ENCODE assay signal across 9 mouse cellular contexts in the genomic region with DNA sequence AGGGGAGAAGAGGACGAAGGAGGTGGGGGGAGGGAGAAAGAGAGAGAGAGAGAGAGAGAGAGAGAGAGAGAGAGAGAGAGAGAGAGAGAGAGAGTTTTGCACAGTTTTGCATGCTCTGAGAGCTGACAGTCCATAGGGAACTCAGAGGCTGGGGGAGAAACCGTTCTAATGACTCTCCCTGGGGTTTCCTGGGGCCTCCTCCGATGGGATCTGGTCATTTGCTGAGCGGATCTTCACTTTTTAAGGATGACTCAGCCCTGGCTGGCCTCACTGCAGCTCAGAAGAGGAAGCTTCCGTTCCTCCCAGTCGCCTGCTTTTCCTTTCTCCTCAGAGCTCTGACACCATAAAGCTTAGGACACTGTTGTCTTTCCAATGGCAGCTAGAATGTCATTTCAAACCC.
A peak's percentile ranks its signal among the peaks of the same experiment; 100 is the strongest.
DNase-seq lines count a peak whose midpoint lies in the region; ATAC-seq and TF ChIP-seq lines count a peak whose summit lies in the region.
"Had no signal": no experiment of that assay in that cellular context is flagged by ENCODE, and none has a peak within 500 bp of the region (broad histone marks: within the 10 kb centered on the region; RNA-seq: fewer than 3 reads in every experiment).

No protein-coding gene starts in this region.

- TF ChIP-seq EP300 in heart, adult 2 months (IDR thresholded peaks at IDR 0.05; ENCODE audit: insufficient read depth, low read depth, low read length), result no peak

- H3K36me3 ChIP-seq in kidney, embryonic 15.5 days, result no peaks in the 10 kb centered on the region
- no peaks in the 10 kb centered on the region for H3K36me3 ChIP-seq in kidney, embryonic 14.5 days (ENCODE audit: control insufficient read depth, insufficient read depth, low read length)
- H3K36me3 ChIP-seq in heart, adult 2 months (ENCODE audit: control insufficient read depth, insufficient read depth, low read length), result peaks cover 5% of the 10 kb centered on the region; the same call in 1 of the 2 replicates
- no peaks in the 10 kb centered on the region for H3K36me3 ChIP-seq in liver, embryonic 15.5 days (replicated peaks)
- no peaks in the 10 kb centered on the region for H3K36me3 ChIP-seq in forebrain, embryonic 11.5 days (ENCODE audit: control insufficient read depth, insufficient read depth, low read length)
- H3K36me3 ChIP-seq: limb, embryonic 15.5 days had no signal

- 12% methylated on average over 5 of the region's 6 CpGs for WGBS in kidney, embryonic 15.5 days
- WGBS in kidney, embryonic 14.5 days, result 11% methylated on average over 6 of the region's 6 CpGs
- 25% methylated on average over 6 of the region's 6 CpGs for WGBS in heart, adult 2 months
- 3% methylated on average over 6 of the region's 6 CpGs for WGBS in liver, embryonic 15.5 days (ENCODE audit: insufficient replicate concordance)
- WGBS in forebrain, embryonic 11.5 days, result 4% methylated on average over 6 of the region's 6 CpGs

- TF ChIP-seq POLR2A in heart, adult 2 months (IDR thresholded peaks at IDR 0.05; ENCODE audit: insufficient read depth, low read depth, low read length), result no peak

- no peaks in the 10 kb centered on the region for H3K9me3 ChIP-seq in kidney, embryonic 15.5 days (replicated peaks)
- no peaks in the 10 kb centered on the region for H3K9me3 ChIP-seq in kidney, embryonic 14.5 days (ENCODE audit: control insufficient read depth, low read length)
- H3K9me3 ChIP-seq in liver, embryonic 15.5 days (replicated peaks), result no peaks in the 10 kb centered on the region
- no peaks in the 10 kb centered on the region for H3K9me3 ChIP-seq in forebrain, embryonic 11.5 days (ENCODE audit: control insufficient read depth, low read length)
- H3K9me3 ChIP-seq: limb, embryonic 15.5 days had no signal

- peak; percentile 86 for DNase-seq in MN1 (ENCODE audit: low spot score)
- peak; percentile 34 to 41 for DNase-seq in heart, adult 2 months
- no peak for DNase-seq in cerebellum, adult 11-12 months
- DNase-seq in ovary, postnatal 10 days (ENCODE audit: low spot score), result no peak
- DNase-seq in forebrain, embryonic 11.5 days (ENCODE audit: low spot score), result no peak

- no peak overlapping the region for H3K9ac ChIP-seq in kidney, embryonic 15.5 days
- H3K9ac ChIP-seq in kidney, embryonic 14.5 days (ENCODE audit: low read depth, low read length), result no peak overlapping the region
- no peak overlapping the region for H3K9ac ChIP-seq in heart, adult 2 months (ENCODE audit: low read depth, low read length)
- no peak overlapping the region for H3K9ac ChIP-seq in liver, embryonic 15.5 days
- no peak overlapping the region for H3K9ac ChIP-seq in forebrain, embryonic 11.5 days (ENCODE audit: low read length)
- H3K9ac ChIP-seq: limb, embryonic 15.5 days had no signal

- H3K27ac ChIP-seq in kidney, embryonic 15.5 days, result no peak overlapping the region
- no peak overlapping the region for H3K27ac ChIP-seq in kidney, embryonic 14.5 days (ENCODE audit: low read depth, low read length)
- H3K27ac ChIP-seq in heart, adult 2 months, result no peak overlapping the region
- H3K27ac ChIP-seq in liver, embryonic 15.5 days (replicated peaks), result no peak overlapping the region
- H3K27ac ChIP-seq in forebrain, embryonic 11.5 days (ENCODE audit: low read depth, low read length), result no peak overlapping the region
- H3K27ac ChIP-seq: limb, embryonic 15.5 days had no signal

- H3K4me3 ChIP-seq in kidney, embryonic 15.5 days (replicated peaks), result no peak overlapping the region
- H3K4me3 ChIP-seq in kidney, embryonic 14.5 days (ENCODE audit: low read length), result no peak overlapping the region
- no peak overlapping the region for H3K4me3 ChIP-seq in heart, adult 2 months
- no peak overlapping the region for H3K4me3 ChIP-seq in liver, embryonic 15.5 days (replicated peaks)
- H3K4me3 ChIP-seq in forebrain, embryonic 11.5 days (ENCODE audit: low read depth, low read length), result no peak overlapping the region
- H3K4me3 ChIP-seq: limb, embryonic 15.5 days had no signal

- TF ChIP-seq CTCF in heart, adult 2 months (IDR thresholded peaks at IDR 0.05), result no peak

- no peak overlapping the region for H3K4me2 ChIP-seq in kidney, embryonic 15.5 days
- no peak overlapping the region; the same call in 1 of the 2 replicates for H3K4me2 ChIP-seq in kidney, embryonic 14.5 days (replicated peaks; ENCODE audit: low read depth, low read length)
- peak overlapping the region; percentile 41 for H3K4me2 ChIP-seq in liver, embryonic 15.5 days
- H3K4me2 ChIP-seq in forebrain, embryonic 11.5 days (ENCODE audit: low read depth, low read length, severe bottlenecking), result no peak overlapping the region
- H3K4me2 ChIP-seq: limb, embryonic 15.5 days had no signal

- 0 out of 2 replicates have a peak, but pooled peaks have one; percentile 43 for ATAC-seq in kidney, embryonic 15.5 days (replicated peaks; ENCODE audit: low FRiP score)
- ATAC-seq in kidney, embryonic 14.5 days (ENCODE audit: low FRiP score, low TSS enrichment), result no peak
- ATAC-seq in liver, embryonic 15.5 days (ENCODE audit: insufficient read depth), result peak; percentile 44; the same call in 1 of the 2 replicates
- no peak for ATAC-seq in forebrain, embryonic 11.5 days (replicated peaks; ENCODE audit: low FRiP score)

- no peaks in the 10 kb centered on the region for H3K79me2 ChIP-seq in heart, adult 2 months (replicated peaks; ENCODE audit: control insufficient read depth, insufficient read depth, low read length)

- no peaks in the 10 kb centered on the region for H3K27me3 ChIP-seq in kidney, embryonic 15.5 days
- H3K27me3 ChIP-seq in kidney, embryonic 14.5 days (ENCODE audit: control insufficient read depth, insufficient read depth, low read length), result no peaks in the 10 kb centered on the region
- H3K27me3 ChIP-seq in heart, adult 2 months (ENCODE audit: control insufficient read depth, insufficient read depth, low read length), result no peaks in the 10 kb centered on the region
- no peaks in the 10 kb centered on the region for H3K27me3 ChIP-seq in liver, embryonic 15.5 days
- H3K27me3 ChIP-seq in forebrain, embryonic 11.5 days (ENCODE audit: control insufficient read depth, insufficient read depth, low read length), result no peaks in the 10 kb centered on the region
- H3K27me3 ChIP-seq: limb, embryonic 15.5 days had no signal

- 0 out of 2 replicates have a peak, but pooled peaks cover 8% of the 10 kb centered on the region for H3K4me1 ChIP-seq in kidney, embryonic 15.5 days
- 0 out of 2 replicates have a peak, but pooled peaks cover 7% of the 10 kb centered on the region for H3K4me1 ChIP-seq in kidney, embryonic 14.5 days (ENCODE audit: control insufficient read depth, insufficient read depth, low read length)
- peaks cover 2% of the 10 kb centered on the region; the same call in 1 of the 2 replicates for H3K4me1 ChIP-seq in heart, adult 2 months (ENCODE audit: control insufficient read depth, insufficient read depth, low read length)
- H3K4me1 ChIP-seq in liver, embryonic 15.5 days (replicated peaks), result no peaks in the 10 kb centered on the region; the same call in 1 of the 2 replicates
- H3K4me1 ChIP-seq in forebrain, embryonic 11.5 days (replicated peaks; ENCODE audit: control insufficient read depth, insufficient read depth, low read length), result peaks cover 10% of the 10 kb centered on the region; the same call in 1 of the 2 replicates

- intact Hi-C loops in heart, adult 2 months (cut with DNase I), result no loop called here

Comparison
In these comparisons a context has a peak if more than half of its experiments do, and no peak if none do; other contexts are left out.
1. ATAC-seq: peak in kidney, embryonic 15.5 days (single experiment) and liver, embryonic 15.5 days (single experiment); none in kidney, embryonic 14.5 days (single experiment) and forebrain, embryonic 11.5 days (single experiment).
2. DNase-seq: peak in MN1 (single experiment) and heart, adult 2 months (2 of 2); none in cerebellum, adult 11-12 months (single experiment), ovary, postnatal 10 days (single experiment) and forebrain, embryonic 11.5 days (single experiment).